Mouse (Mus musculus) liver, postnatal 0 days (tissue): ENCODE data around the gene Gm20662. TPM values are rescaled to one million over a fixed set of nuclear protein-coding genes. Genes with fewer than 3 reads are reported as not detected.

Experiments
- ATAC-seq: fragments of 200-750 bp; cut with Nextera tagmentation; 2 replicates; pipeline ENCODE4 v1.8.0; 2017; ENCODE audit warnings: mild to moderate bottlenecking, moderate library complexity
- DNase-seq: peaks from one replicate; pipeline ENCODE4 v3.0.0-alpha.2; 2016
- H3K27ac ChIP-seq: fragments of 300-500 bp; sonication (generic); 2 replicates; pipeline ENCODE4 v1.5.1; 2014; ENCODE audit warnings: antibody characterized with exemption, moderate library complexity, mild to moderate bottlenecking, low read depth
- H3K27me3 ChIP-seq: fragments of 300-500 bp; sonication (generic); 2 replicates; pipeline ENCODE4 v1.6.1; 2014; ENCODE audit warnings: low read length, control low read depth, mixed read lengths; ENCODE audit not compliant: insufficient read depth
- H3K36me3 ChIP-seq: fragments of 300-500 bp; sonication (generic); replicated peaks from 2 replicates; pipeline ENCODE4 v1.6.1; 2014; ENCODE audit warnings: mild to moderate bottlenecking, control low read depth, low read length, moderate library complexity, mixed read lengths; ENCODE audit not compliant: insufficient read depth
- H3K4me1 ChIP-seq: fragments of 300-500 bp; sonication (generic); 2 replicates; pipeline ENCODE4 v1.6.1; 2014; ENCODE audit warnings: antibody characterized with exemption, mild to moderate bottlenecking, control low read depth; ENCODE audit not compliant: insufficient read depth
- H3K4me2 ChIP-seq: fragments of 300-500 bp; sonication (generic); 2 replicates; pipeline ENCODE4 v1.6.1; 2014; ENCODE audit warnings: low read depth, mild to moderate bottlenecking, low read length, moderate library complexity, mixed read lengths
- H3K4me3 ChIP-seq: fragments of 300-500 bp; sonication (generic); 2 replicates; pipeline ENCODE4 v1.5.1; 2014; ENCODE audit warnings: low read depth, low read length
- H3K9ac ChIP-seq: fragments of 300-500 bp; sonication (generic); replicated peaks from 2 replicates; pipeline ENCODE4 v1.6.1; 2014; ENCODE audit warnings: mild to moderate bottlenecking, moderate library complexity
- H3K9me3 ChIP-seq: fragments of 300-500 bp; sonication (generic); 2 replicates; pipeline ENCODE4 v1.6.1; 2016; ENCODE audit warnings: mild to moderate bottlenecking, control low read depth, low read length, mixed read lengths
- CTCF ChIP-seq: sonication (generic); IDR thresholded peaks from 2 replicates; pipeline ENCODE4 v1.5.1; 2016; ENCODE audit warnings: antibody characterized with exemption, low read depth
- EP300 ChIP-seq: IDR thresholded peaks from 2 replicates; pipeline ENCODE4 v1.6.1; 2016; ENCODE audit warnings: antibody characterized with exemption, low read depth, mild to moderate bottlenecking
- WGBS: fragments of 180-500 bp; shearing (Covaris S2); extraction: QIAGEN DNeasy Blood & Tissue Kit; methylation state at CpG from one replicate; pipeline ENCODE4 v1.1.7; 2014; ENCODE audit not compliant: insufficient replicate concordance; 5-methylcytosine and 5-hydroxymethylcytosine counted together
- polyA plus RNA-seq: library from polyadenylated mRNA; unstranded; fragments of >200 nt; fragmentation: Nextera tagmentation; extraction: Ambion mirVana; gene quantifications from 2 replicates; pipeline ENCODE4 v1.2.1, GENCODE M21; 2015

Gm20662 gene
- 0.07 TPM in 1 of 2 replicates, not detected in the other for polyA plus RNA-seq

DNA sequence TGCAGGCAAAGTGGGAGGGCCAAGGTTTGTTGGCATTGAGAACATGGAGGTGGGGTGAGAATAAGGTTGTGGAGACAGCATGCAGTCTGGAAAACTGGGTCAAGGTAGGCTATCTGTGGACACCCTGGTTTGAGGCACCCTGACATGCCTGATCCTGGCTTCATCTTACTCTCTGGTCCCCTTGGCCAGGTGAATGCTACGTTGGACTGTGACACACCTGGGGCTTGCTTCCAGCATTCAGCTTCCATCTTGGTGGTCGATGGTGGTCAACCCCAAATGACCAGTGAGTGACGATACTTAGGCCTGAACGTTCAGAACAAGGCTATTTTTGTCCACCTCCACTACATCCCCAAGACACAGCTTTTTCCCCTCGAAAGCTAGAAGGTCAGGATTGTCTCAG lies at the start of gene Gm20662:
Gene Gm20662, plus strand, starts transcription at position 301 of the 400 bp plus-strand sequence.
- WGBS = 81% methylated on average over 5 of the region's 5 CpGs
- no peak for TF ChIP-seq EP300
- no peak for DNase-seq
- no peaks in the 10 kb centered on the region for H3K27me3 ChIP-seq
- H3K9ac ChIP-seq = no peak within 1 kb of the TSS
- H3K4me2 ChIP-seq = no peak within 1 kb of the TSS
- H3K4me3 ChIP-seq = no peak within 1 kb of the TSS
- H3K27ac ChIP-seq = no peak within 1 kb of the TSS
- no peak for ATAC-seq
- H3K9me3 ChIP-seq = no peaks in the 10 kb centered on the region
- H3K36me3 ChIP-seq = no peaks in the 10 kb centered on the region
- H3K4me1 ChIP-seq = no peaks in the 10 kb centered on the region

DNA sequence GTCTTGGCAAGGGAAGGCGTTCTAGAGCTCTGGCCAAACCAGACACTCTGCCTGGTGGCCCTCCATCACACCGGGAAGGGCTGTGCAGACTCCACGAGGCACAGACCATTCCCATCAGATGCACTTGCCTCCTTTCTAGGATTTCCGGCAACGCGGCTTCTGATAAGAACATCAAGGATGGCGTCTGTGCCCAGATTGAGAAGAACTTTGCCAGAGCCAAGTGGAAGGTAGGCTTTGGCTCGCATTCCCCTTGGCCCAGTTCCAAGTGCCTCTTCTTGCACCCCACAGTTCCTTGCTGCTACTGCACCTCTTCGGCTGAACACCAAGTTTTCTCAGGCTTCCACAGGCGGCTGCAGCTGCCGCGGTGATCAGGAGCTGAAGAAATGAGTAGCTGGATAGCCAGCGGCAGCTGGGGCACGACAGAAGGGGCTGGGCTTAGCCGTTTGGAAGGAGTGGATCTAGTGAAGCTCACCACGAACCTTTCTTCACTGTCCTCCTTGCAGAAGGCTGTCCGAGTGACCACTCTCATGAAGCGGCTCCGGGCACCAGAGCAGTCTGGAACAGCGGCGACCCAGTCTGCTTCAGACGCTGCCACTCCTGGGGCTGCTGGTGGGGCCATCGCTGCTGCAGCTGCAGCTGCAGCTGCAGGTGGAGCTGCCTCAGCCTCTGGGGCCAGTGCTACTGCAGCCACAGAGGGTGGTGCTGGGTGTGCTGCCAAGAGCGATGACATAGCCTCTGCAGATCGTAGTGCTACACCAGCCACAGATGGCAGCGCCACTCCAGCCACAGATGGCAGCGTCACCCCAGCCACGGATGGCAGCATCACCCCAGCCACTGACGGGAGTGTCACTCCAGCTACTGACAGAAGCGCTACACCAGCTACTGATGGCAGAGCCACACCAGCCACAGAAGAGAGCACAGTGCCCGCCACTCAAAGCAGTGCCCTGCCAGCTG lies 48.6 kb upstream of the Gm20662 start:
- no peak overlapping the region for H3K4me2 ChIP-seq
- no peaks in the 10 kb centered on the region for H3K27me3 ChIP-seq
- no peak for DNase-seq
- WGBS = 82% methylated on average over 31 of the region's 31 CpGs
- no peak overlapping the region for H3K27ac ChIP-seq
- no peak for ATAC-seq
- no peak overlapping the region for H3K9ac ChIP-seq
- H3K4me1 ChIP-seq = peaks cover 14% of the 10 kb centered on the region
- H3K36me3 ChIP-seq = no peaks in the 10 kb centered on the region
- no peak overlapping the region for H3K4me3 ChIP-seq
- no peaks in the 10 kb centered on the region for H3K9me3 ChIP-seq
- TF ChIP-seq CTCF (no peak), EP300 (no peak)

DNA sequence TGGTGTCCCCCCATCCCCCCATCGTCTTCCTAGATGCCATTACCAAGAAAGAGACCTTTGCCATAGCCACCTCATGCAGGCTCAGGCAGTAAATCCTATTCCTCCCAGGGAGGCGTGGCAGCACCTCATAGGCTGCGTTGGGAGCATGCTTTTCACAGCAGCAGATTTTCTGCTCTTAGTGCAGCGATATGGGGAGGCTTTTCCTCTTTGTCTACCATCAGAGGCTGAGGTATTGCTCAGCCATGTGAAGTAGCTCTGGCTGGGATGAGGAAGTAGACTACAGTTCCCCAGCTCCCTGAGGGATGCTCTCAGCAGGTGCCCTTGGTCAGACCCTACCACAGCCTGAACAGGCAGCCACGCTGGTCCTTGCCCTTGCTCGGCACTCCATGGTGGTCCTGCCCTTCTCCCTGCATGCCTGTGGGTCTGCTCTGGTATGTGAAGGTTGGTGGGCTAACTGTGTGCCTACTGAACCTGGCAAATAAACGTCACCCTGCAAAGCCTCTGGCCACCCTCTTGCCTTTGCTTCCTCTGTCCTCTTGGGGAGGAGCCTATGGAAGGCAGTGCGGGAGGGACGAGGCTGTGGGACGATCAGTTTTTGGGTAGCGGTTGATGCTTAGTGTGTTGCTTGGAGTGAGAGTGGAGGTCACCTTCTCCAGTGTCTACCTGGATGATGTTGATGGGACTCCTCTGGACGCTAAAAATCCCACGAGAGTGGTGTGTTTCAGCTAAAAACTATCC lies 46.8 kb upstream of the Gm20662 start:
- Histone ChIP-seq H3K27ac (no peak overlapping the region), H3K4me1 (peaks cover 14% of the 10 kb centered on the region), H3K36me3 (no peaks in the 10 kb centered on the region), H3K4me2 (no peak overlapping the region), H3K9ac (no peak overlapping the region), H3K27me3 (no peaks in the 10 kb centered on the region), H3K9me3 (no peaks in the 10 kb centered on the region), H3K4me3 (no peak overlapping the region)
- TF ChIP-seq EP300 = no peak
- no peak for TF ChIP-seq CTCF
- no peak for ATAC-seq
- no peak for DNase-seq
- WGBS = 67% methylated on average over 13 of the region's 13 CpGs

DNA sequence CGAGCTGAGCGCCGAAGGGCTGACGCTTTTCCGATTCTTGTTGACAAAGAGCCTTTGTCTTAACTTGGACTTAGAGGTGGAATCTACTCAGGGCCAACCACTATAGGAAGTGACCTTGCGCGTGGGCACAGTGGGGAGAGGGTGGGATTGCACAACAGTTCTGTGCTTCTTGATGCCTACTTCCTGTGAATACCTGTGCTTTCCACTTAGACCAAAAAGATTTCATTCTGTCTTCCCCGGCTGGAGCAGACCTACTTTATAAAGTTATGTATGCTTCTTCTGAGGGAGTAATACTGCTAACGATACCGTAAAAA lies 46.3 kb upstream of the Gm20662 start, which contains the start of gene Traip:
Gene Traip, plus strand, starts transcription at position 215 of the 314 bp plus-strand sequence.
- Histone ChIP-seq H3K4me1 (peaks cover 14% of the 10 kb centered on the region), H3K4me3 (peak within 1 kb of the TSS; percentile 70), H3K27me3 (no peaks in the 10 kb centered on the region), H3K27ac (peak within 1 kb of the TSS; percentile 75), H3K36me3 (no peaks in the 10 kb centered on the region), H3K9ac (peak within 1 kb of the TSS; percentile 59), H3K9me3 (no peaks in the 10 kb centered on the region), H3K4me2 (peak within 1 kb of the TSS; percentile 70)
- WGBS = 78% methylated on average over 10 of the region's 10 CpGs
- no peak for DNase-seq
- no peak for TF ChIP-seq EP300
- no peak for ATAC-seq

DNA sequence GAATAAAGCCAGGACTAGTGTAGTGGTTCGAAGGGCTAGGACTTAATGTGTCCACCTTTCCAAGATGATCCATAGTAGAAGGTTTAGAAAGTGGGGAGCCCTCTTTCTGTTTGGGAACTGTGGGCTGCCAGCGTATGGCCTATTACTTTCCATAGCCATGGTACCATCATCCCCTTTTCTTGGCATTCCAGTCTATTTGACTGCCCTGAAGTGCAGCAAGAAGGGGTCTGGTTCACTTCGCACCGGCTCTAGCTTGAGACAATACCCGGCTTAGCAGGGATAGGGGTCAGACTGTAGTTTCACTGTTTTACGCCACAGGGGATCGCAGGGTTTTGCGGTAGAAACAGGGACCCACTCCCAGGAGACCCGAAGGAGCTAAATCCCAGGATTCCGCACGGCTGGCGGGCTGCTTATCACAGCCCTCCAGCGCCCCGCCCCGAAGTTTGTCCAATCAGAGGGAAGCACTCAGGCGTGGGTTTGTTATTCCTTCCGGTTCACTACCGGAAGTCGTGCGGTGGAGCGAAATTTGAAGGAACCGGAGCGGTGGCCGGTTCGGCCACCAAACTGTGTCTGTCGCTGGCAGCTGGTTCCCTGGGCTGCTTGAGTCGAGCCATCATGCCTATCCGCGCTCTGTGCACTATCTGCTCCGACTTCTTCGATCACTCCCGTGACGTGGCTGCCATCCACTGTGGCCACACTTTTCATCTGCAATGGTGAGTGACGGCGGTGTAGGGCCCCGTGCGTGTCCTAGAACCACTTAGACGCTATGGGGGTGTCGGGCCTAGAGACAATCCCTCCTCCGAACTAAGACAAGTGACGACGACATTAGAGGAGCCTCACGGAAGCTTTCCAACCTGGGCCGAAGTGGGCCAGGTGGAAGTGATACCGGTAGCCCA lies 45.4 kb upstream of the Gm20662 start:
- H3K27me3 ChIP-seq = no peaks in the 10 kb centered on the region
- DNase-seq = peak; percentile 93
- H3K36me3 ChIP-seq = no peaks in the 10 kb centered on the region
- H3K27ac ChIP-seq = peak overlapping the region; percentile 75
- H3K4me1 ChIP-seq = peaks cover 14% of the 10 kb centered on the region
- WGBS = 16% methylated on average over 45 of the region's 45 CpGs
- H3K4me2 ChIP-seq = peak overlapping the region; percentile 70
- peak overlapping the region; percentile 59 for H3K9ac ChIP-seq
- H3K9me3 ChIP-seq = no peaks in the 10 kb centered on the region
- no peak for TF ChIP-seq CTCF
- TF ChIP-seq EP300 = peak; percentile 61
- peak overlapping the region; percentile 70 for H3K4me3 ChIP-seq
- ATAC-seq = peak; percentile 94
